Mouse (Mus musculus): ENCODE data around the gene Cnot3. TPM values are rescaled to one million over a fixed set of nuclear protein-coding genes. Genes with fewer than 3 reads are reported as not detected.

Gene Cnot3
- polyA plus RNA-seq, 1 experiment from 2014 or later = 39.2 TPM

DNA sequence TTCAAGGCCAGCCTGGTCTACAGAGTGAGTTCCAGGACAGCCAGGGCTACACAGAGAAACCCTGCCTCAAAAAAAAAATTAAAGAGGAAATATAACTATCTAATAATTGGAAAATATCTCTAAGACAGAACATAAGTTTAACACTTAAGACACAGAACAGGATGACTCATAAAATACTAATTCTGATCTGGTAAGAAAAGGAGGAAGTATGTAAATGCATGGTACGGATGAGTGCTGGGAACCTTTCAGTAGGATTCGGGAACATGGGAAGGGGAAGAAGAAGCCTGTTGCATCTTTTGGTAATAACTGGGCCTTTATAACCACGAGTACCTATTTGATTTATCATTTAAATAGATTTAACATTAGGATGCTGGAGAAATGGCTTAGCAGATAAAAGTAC, 31.0 kb upstream of the Cnot3 start:
- H3K4me1 ChIP-seq (replicated peaks; ENCODE audit: control insufficient read depth, insufficient read depth, low read length) = peaks cover 12% of the 10 kb centered on the region
- H3K9me3 ChIP-seq (ENCODE audit: control insufficient read depth, low read length) = no peaks in the 10 kb centered on the region
- no peak overlapping the region for H3K27ac ChIP-seq
- H3K9ac ChIP-seq = no peak overlapping the region
- no peak overlapping the region for H3K4me3 ChIP-seq (replicated peaks; ENCODE audit: low read length)
- ATAC-seq (ENCODE audit: low FRiP score) = no peak
- DNase-seq (ENCODE audit: low spot score) = no peak
- H3K36me3 ChIP-seq (replicated peaks; ENCODE audit: control insufficient read depth, insufficient read depth) = peaks cover 5% of the 10 kb centered on the region
- H3K4me2 ChIP-seq (replicated peaks) = no peak overlapping the region
- WGBS = 85% methylated on average over 3 of the region's 3 CpGs
- no peaks in the 10 kb centered on the region for H3K27me3 ChIP-seq (ENCODE audit: control insufficient read depth, insufficient read depth, low read length)

DNA sequence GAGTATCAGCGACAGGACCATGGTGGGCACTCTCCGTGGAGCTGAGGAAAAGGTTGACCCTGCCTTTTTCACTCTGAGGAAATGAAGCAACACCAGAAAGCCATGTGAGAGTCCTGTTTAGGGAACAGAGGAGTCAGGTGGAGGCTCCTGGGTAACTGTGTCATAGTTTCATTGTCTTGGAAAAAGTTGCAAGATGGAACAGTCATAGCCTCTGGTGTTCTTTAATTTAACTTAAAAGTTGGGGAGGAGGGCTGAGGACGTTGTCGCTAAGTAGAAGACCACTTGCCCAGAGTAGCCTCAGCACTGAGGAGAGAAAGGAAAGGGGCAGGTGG, 29.0 kb upstream of the Cnot3 start, which contains the start of gene Oscar:
Gene Oscar, minus strand, starts transcription at position 101 of the 332 bp plus-strand sequence.
- DNase-seq (ENCODE audit: low spot score) (no peak), ATAC-seq (ENCODE audit: low FRiP score) (no peak)
- Histone ChIP-seq H3K27ac (no peak within 1 kb of the TSS), H3K4me2 (replicated peaks) (peak within 1 kb of the TSS; percentile 86), H3K27me3 (ENCODE audit: control insufficient read depth, insufficient read depth, low read length) (no peaks in the 10 kb centered on the region), H3K36me3 (replicated peaks; ENCODE audit: control insufficient read depth, insufficient read depth) (peaks cover 24% of the 10 kb centered on the region), H3K9me3 (ENCODE audit: control insufficient read depth, low read length) (no peaks in the 10 kb centered on the region), H3K9ac (no peak within 1 kb of the TSS), H3K4me1 (replicated peaks; ENCODE audit: control insufficient read depth, insufficient read depth, low read length) (peaks cover 12% of the 10 kb centered on the region), H3K4me3 (replicated peaks; ENCODE audit: low read length) (peak within 1 kb of the TSS; percentile 74)
- WGBS = 79% methylated on average over 4 of the region's 4 CpGs

DNA sequence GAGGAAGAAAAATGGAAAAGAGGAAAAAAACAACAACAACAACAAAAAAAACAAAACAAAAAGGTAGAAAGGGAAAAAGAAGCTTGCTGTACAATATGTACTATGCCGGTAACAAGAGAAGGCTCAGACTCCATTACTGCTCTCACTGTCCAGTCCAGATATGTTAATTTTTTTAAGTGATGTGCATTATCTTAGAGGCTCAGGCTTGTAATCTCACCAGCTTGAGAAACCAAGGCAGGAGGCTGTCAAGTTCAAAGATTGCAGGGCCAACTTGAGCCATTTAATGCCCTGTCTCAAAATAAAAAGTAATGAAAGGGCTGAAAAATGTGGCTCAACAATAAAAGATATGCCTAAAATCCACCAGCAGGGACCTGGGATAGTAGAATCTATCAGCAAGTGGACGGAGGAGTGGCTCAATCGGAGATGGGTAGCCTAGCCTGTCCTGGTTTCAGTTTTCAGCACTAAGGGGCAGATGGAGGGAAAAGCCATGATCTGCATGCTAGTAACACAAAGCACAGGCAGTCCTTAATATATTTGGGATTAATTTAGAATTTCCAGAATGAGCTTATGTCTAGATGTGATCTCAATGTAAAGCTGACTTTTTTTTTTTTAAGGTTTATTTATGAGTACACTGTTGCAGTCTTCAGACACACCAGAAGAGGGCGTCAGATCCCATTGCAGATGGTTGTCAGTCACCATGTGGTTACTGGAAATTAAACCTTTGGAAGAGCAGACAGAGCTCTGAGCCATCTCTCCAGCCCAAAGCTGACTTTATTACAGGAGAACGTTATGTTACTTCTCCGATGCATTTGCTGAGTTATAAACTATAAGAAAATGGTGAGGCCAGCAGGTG, 28.5 kb upstream of the Cnot3 start:
- Histone ChIP-seq H3K4me3 (replicated peaks; ENCODE audit: low read length) (peak overlapping the region; percentile 74), H3K9ac (no peak overlapping the region), H3K4me1 (replicated peaks; ENCODE audit: control insufficient read depth, insufficient read depth, low read length) (peaks cover 12% of the 10 kb centered on the region), H3K27ac (no peak overlapping the region), H3K9me3 (ENCODE audit: control insufficient read depth, low read length) (no peaks in the 10 kb centered on the region), H3K36me3 (replicated peaks; ENCODE audit: control insufficient read depth, insufficient read depth) (peaks cover 30% of the 10 kb centered on the region), H3K4me2 (replicated peaks) (peak overlapping the region; percentile 86), H3K27me3 (ENCODE audit: control insufficient read depth, insufficient read depth, low read length) (no peaks in the 10 kb centered on the region)
- ATAC-seq (ENCODE audit: low FRiP score) = peak; percentile 3; the same call in 1 of the 2 replicates
- DNase-seq (ENCODE audit: low spot score) = no peak
- WGBS = 42% methylated on average over 6 of the region's 6 CpGs

DNA sequence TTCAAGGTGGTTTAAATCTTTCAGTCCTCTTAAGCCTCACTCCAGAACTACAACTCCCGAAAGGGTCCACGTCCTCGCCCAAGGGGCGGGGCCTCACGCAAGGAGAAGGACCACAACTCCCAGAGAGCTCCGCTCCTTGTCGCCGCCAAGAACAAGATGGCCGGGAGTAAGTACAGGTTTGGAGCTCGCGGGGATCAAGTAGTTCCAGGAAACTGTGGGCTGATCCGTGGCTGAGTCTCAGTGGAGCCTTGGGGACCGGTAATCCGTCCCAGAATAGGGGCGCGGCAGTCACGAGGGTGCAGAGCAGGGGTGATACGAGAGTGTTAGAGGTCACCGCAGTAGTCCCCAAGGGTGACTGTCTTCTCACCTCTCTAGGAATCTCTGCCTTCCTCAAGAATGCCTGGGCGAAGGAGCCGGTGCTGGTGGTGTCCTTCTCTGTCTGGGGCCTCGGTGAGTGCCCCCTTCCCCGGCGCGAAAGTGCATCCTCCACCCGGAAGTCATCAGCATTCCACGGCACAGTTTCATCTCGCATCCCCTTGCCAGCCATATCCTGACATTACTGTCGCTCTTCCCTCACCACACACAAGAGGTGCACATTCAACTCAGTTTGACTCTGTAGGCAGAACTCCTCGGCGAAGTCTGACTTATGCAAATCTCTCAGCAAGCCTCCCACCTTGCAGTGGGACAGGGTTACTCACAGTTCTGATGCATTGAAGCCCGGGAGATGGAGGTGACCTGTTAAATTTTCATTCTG, 27.6 kb upstream of the Cnot3 start, which contains the start of gene Ndufa3:
Gene Ndufa3, plus strand, starts transcription at position 132 of the 754 bp plus-strand sequence.
- peaks cover 12% of the 10 kb centered on the region for H3K4me1 ChIP-seq (replicated peaks; ENCODE audit: control insufficient read depth, insufficient read depth, low read length)
- no peaks in the 10 kb centered on the region for H3K27me3 ChIP-seq (ENCODE audit: control insufficient read depth, insufficient read depth, low read length)
- peak within 1 kb of the TSS; percentile 82 for H3K9ac ChIP-seq
- H3K36me3 ChIP-seq (replicated peaks; ENCODE audit: control insufficient read depth, insufficient read depth) = peaks cover 38% of the 10 kb centered on the region
- WGBS = under 1% methylated on average over 32 of the region's 32 CpGs
- DNase-seq (ENCODE audit: low spot score) (peak; percentile 89), ATAC-seq (ENCODE audit: low FRiP score) (peak; percentile 95)
- no peaks in the 10 kb centered on the region for H3K9me3 ChIP-seq (ENCODE audit: control insufficient read depth, low read length)
- peak within 1 kb of the TSS; percentile 73 for H3K27ac ChIP-seq
- peak within 1 kb of the TSS; percentile 74 for H3K4me3 ChIP-seq (replicated peaks; ENCODE audit: low read length)
- peak within 1 kb of the TSS; percentile 86 for H3K4me2 ChIP-seq (replicated peaks)

DNA sequence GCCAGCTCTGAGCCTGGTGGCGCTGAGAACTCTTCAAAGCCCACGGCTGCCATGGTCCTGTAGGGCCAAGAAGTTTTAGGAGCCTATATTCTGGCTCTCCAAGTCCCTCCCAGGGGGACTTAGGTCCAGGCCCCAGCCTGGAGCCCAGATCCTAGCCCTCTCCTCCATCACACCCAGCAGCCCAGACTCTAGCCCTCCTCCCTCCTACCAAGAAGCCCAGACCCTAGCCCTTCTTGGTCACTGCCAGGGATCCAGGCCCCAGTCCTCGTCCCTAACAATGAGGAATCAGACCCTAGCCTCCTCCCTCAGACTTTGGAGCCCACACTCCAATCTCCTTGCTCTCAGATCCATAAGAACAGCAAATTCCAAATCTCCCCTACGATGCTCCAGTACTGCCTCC, 16.0 kb upstream of the Cnot3 start:
- peak overlapping the region; percentile 66 for H3K9ac ChIP-seq
- H3K4me1 ChIP-seq (replicated peaks; ENCODE audit: control insufficient read depth, insufficient read depth, low read length) = peaks cover 18% of the 10 kb centered on the region
- peaks cover 40% of the 10 kb centered on the region for H3K36me3 ChIP-seq (replicated peaks; ENCODE audit: control insufficient read depth, insufficient read depth)
- no peak for DNase-seq (ENCODE audit: low spot score)
- H3K9me3 ChIP-seq (ENCODE audit: control insufficient read depth, low read length) = no peaks in the 10 kb centered on the region
- no peaks in the 10 kb centered on the region for H3K27me3 ChIP-seq (ENCODE audit: control insufficient read depth, insufficient read depth, low read length)
- H3K27ac ChIP-seq = peak overlapping the region; percentile 70
- peak overlapping the region; percentile 80 for H3K4me2 ChIP-seq (replicated peaks)
- ATAC-seq (ENCODE audit: low FRiP score) = peak; percentile 29; the same call in 1 of the 2 replicates
- H3K4me3 ChIP-seq (replicated peaks; ENCODE audit: low read length) = peak overlapping the region; percentile 54
- 39% methylated on average over 4 of the region's 4 CpGs for WGBS

DNA sequence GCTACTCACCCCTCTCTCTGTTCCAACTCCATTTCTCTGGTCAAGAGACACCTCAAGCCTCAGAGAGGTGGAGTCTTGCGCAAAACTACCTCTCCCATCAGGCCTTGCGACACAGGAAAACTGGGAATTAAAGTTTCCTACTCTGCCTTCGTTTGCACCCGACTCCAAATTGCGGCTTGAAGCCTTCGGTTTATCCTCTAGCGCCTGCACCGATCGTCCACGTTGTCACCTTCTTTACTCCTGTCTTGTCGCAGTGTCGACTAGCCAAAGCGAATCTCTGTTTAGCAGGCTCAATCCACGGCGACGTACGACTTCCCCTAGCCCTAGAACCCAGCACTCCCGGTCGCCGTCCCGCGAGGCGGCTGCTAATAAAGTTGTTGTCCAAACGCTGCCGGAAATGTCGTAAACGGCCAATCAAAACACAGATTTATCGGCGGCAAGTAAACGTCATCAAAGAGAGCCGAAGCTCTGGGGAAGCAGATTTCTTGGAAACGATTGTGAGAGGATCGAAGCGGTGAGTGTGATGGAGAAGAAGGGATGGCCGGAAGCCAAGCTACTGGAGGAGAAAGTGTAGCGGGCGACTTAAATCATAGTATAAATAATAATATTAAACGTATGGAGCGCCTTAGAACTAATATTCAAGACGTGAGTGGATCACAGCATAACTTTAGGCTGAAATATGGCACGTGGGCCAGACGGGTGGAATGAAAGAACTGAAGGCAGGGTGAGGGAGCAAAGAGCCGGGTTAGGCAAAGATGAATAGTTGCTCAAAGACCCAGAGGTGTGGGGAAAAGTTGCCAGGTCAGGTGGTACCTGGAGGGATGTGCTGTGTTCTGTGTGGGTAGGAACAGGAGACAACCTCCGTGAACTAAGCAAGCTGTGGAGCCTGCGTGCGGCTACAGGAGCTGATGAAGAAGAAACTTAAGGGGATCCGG, 15.3 kb upstream of the Cnot3 start, which contains the start of the genes Tfpt and Prpf31:
Gene Tfpt, minus strand, starts transcription at position 387 of the 935 bp plus-strand sequence.
Gene Prpf31, plus strand, starts transcription at position 443 of the 935 bp plus-strand sequence.
- peak within 1 kb of the TSS; percentile 70 for H3K27ac ChIP-seq
- WGBS = 1% methylated on average over 47 of the region's 47 CpGs
- peak within 1 kb of the TSS; percentile 66 for H3K9ac ChIP-seq
- peak within 1 kb of the TSS; percentile 80 for H3K4me2 ChIP-seq (replicated peaks)
- no peaks in the 10 kb centered on the region for H3K27me3 ChIP-seq (ENCODE audit: control insufficient read depth, insufficient read depth, low read length)
- ATAC-seq (ENCODE audit: low FRiP score) = peak; percentile 90
- H3K36me3 ChIP-seq (replicated peaks; ENCODE audit: control insufficient read depth, insufficient read depth) = peaks cover 36% of the 10 kb centered on the region
- peaks cover 18% of the 10 kb centered on the region for H3K4me1 ChIP-seq (replicated peaks; ENCODE audit: control insufficient read depth, insufficient read depth, low read length)
- no peaks in the 10 kb centered on the region for H3K9me3 ChIP-seq (ENCODE audit: control insufficient read depth, low read length)
- H3K4me3 ChIP-seq (replicated peaks; ENCODE audit: low read length) = peak within 1 kb of the TSS; percentile 54
- DNase-seq (ENCODE audit: low spot score) = peak; percentile 98

DNA sequence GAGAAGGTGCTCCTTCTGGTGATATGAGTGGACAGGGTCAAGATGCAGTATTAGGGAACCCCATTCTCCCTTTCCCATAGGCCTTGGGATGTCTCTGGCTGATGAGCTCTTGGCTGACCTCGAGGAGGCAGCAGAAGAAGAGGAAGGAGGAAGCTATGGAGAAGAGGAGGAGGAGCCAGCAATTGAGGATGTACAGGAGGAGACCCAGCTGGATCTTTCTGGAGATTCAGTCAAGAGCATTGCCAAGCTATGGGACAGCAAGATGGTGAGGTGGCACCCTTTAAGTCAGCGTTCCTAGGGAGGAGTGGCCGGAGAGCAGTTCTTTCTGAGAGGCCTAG, 14.6 kb upstream of the Cnot3 start:
- Histone ChIP-seq H3K36me3 (replicated peaks; ENCODE audit: control insufficient read depth, insufficient read depth) (peaks cover 36% of the 10 kb centered on the region), H3K9ac (peak overlapping the region; percentile 66), H3K4me3 (replicated peaks; ENCODE audit: low read length) (peak overlapping the region; percentile 54), H3K4me1 (replicated peaks; ENCODE audit: control insufficient read depth, insufficient read depth, low read length) (peaks cover 18% of the 10 kb centered on the region), H3K4me2 (replicated peaks) (peak overlapping the region; percentile 80), H3K27me3 (ENCODE audit: control insufficient read depth, insufficient read depth, low read length) (no peaks in the 10 kb centered on the region), H3K9me3 (ENCODE audit: control insufficient read depth, low read length) (no peaks in the 10 kb centered on the region), H3K27ac (no peak overlapping the region; the same call in 1 of the 2 replicates)
- 69% methylated on average over 3 of the region's 3 CpGs for WGBS
- DNase-seq (ENCODE audit: low spot score) = no peak
- ATAC-seq (ENCODE audit: low FRiP score) = no peak

DNA sequence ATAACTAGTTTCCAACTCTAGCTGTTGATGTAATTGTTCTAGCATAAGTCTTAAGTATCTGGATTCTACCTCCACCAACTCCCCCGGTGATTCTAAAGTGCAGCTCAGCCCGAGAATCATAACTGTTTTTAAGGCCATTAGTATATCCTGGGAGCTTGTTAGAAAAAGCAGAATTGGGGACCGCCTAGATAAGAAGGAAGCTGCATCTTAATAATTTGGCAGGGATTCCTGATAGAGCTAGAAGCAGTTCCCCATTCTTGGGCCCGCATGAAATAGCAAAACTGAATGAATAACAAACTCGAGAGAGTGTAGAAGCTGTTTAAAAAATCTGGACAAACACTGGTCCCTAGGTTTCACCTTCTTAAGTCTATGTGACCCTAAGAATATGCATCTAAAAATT, 1.7 kb upstream of the Cnot3 start:
- Histone ChIP-seq H3K27me3 (ENCODE audit: control insufficient read depth, insufficient read depth, low read length) (no peaks in the 10 kb centered on the region), H3K4me3 (replicated peaks; ENCODE audit: low read length) (no peak overlapping the region), H3K9ac (0 out of 2 replicates have a peak overlapping the region, but pooled peaks have one; percentile 9), H3K27ac (no peak overlapping the region), H3K36me3 (replicated peaks; ENCODE audit: control insufficient read depth, insufficient read depth) (peaks cover 34% of the 10 kb centered on the region), H3K4me2 (replicated peaks) (no peak overlapping the region), H3K4me1 (replicated peaks; ENCODE audit: control insufficient read depth, insufficient read depth, low read length) (peaks cover 29% of the 10 kb centered on the region), H3K9me3 (ENCODE audit: control insufficient read depth, low read length) (no peaks in the 10 kb centered on the region)
- ATAC-seq (ENCODE audit: low FRiP score) = no peak
- DNase-seq (ENCODE audit: low spot score) = no peak
- 77% methylated on average over 5 of the region's 5 CpGs for WGBS
